Mouse (Mus musculus) liver, postnatal 0 days (tissue): ENCODE results near the gene Gm8947.
"Not testable (repeated sequence)": the region's sequence is repeated elsewhere in the genome, so short reads cannot be mapped to it uniquely, and the experiment has no call there.

Experiments
- CTCF ChIP-seq: sonication (generic); IDR thresholded peaks from 2 replicates; pipeline ENCODE4 v1.5.1; 2016; ENCODE audit warnings: antibody characterized with exemption, low read depth
- EP300 ChIP-seq: IDR thresholded peaks from 2 replicates; pipeline ENCODE4 v1.6.1; 2016; ENCODE audit warnings: antibody characterized with exemption, low read depth, mild to moderate bottlenecking

- TF ChIP-seq CTCF, EP300: not testable (repeated sequence)
These were observed 16.3 kb downstream of the Gm8947 start for GRCm38 (mm10) chr1:151208493-151208892.
